Mouse (Mus musculus) lung, adult 2 months (tissue): ENCODE results near the gene Nfix. TPM values are rescaled to one million over a fixed set of nuclear protein-coding genes. Genes with fewer than 3 reads are reported as not detected.

ENCODE experiments used
- DNase-seq: peaks from one replicate; pipeline ENCODE4 v3.0.0; 2022
- H3K4me1 ChIP-seq: fragments of 200-500 bp; 2 replicates; pipeline ENCODE4 v1.6.1; 2011; ENCODE audit warnings: low read length; ENCODE audit not compliant: control insufficient read depth, insufficient read depth
- H3K4me3 ChIP-seq: fragments of 200-500 bp; replicated peaks from 2 replicates; pipeline ENCODE3; 2011; ENCODE audit warnings: low read depth, mild to moderate bottlenecking, control low read depth, low read length; ENCODE audit errors: extremely low read depth
- CTCF ChIP-seq: fragments of 200-500 bp; IDR thresholded peaks from 2 replicates; pipeline ENCODE4 v1.5.1; 2011; ENCODE audit warnings: mild to moderate bottlenecking, low read length, control low read depth; ENCODE audit not compliant: insufficient read depth
- POLR2A ChIP-seq: fragments of 200-500 bp; IDR thresholded peaks from 2 replicates; pipeline ENCODE4 v1.6.1; 2011; ENCODE audit warnings: low read depth, mild to moderate bottlenecking, control low read depth, low read length, borderline replicate concordance; ENCODE audit errors: extremely low read depth
- WGBS: fragments of 180-500 bp; shearing (Covaris S2); methylation state at CpG from one replicate; pipeline ENCODE4 v1.1.7; 2018; 5-methylcytosine and 5-hydroxymethylcytosine counted together
- polyA plus RNA-seq: library from polyadenylated mRNA; depleted of rRNA; stranded (reverse); fragments of >200 nt; gene quantifications from 2 replicates; pipeline ENCODE4 v1.2.3, GENCODE M21; 2012

Nfix gene
- polyA plus RNA-seq, 1 experiment: 96.2 TPM

DNA sequence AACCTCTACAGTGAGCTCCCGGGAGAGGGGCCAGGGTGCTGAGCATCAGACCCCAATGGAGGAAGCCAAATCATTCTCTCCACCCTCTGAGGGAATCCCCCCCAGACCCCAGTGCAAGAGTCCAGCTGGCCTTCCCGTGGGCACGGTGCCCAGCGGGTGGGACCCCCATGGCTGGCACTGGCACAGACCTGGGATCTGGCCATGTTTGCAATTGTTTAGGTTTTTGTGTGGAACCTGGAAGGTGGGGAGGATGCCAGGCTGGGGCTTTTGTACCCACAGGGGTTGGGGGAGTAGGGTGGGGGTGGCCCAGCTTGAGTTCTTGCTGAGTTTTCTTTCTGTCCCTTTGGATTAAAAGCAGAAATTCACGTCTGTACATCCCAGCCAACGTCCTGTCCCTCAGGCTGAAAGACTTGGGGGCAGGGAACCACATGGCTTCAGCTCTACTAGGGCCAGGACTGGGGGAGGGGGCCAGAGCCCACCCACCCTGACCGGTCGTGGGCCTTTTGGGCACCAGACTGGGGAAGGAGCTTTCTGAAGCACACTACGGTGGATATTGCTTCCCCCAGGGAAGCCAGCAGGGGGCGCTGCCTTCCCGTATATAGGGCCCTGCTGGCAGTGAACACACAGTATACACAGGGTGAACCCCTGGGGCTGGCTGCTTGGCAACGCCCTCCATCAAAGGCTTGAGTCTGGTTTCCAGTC is 91.2 kb downstream of the Nfix start:
- WGBS: 24% methylated on average over 12 of the region's 12 CpGs
- Histone ChIP-seq H3K4me3 (no peak overlapping the region), H3K4me1 (peaks cover 36% of the 10 kb centered on the region)
- peak; percentile 85 for TF ChIP-seq CTCF
- no peak for TF ChIP-seq POLR2A
- peak; percentile 80 for DNase-seq

DNA sequence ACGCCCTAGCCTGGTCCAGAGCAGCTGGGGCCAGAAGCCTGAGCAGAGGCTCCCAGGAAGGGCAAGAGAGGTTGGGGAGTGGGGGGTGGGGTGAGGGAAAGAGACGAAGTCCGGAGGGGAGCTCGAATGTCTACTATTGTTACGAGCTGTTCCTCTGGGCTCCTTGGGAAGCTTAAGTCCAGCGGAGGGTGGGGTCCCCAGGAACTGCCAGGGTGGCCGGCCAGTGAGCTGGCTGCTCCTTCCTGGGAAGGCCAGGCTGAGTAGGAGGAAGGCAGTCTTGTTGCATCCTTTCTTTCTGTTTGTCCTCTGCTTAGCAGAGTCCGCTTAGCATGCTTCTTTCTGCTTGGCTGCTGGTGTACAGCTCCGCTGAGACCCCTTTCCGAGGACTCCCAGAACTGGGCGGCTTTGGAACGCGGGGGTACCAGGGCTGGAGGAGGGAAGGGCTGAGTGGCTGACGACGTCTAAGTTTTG is 92.0 kb downstream of the Nfix start:
- WGBS: 38% methylated on average over 15 of the region's 15 CpGs
- H3K4me1 ChIP-seq: peaks cover 36% of the 10 kb centered on the region
- DNase-seq: peak; percentile 46
- peak overlapping the region; percentile 29 for H3K4me3 ChIP-seq
- no peak for TF ChIP-seq POLR2A
- TF ChIP-seq CTCF: no peak

GRCm38 (mm10) chr8:84707267-84707883 is 92.8 kb downstream of the Nfix start:
- TF ChIP-seq POLR2A (no peak), CTCF (no peak)
- Histone ChIP-seq H3K4me3 (peak overlapping the region; percentile 45), H3K4me1 (peaks cover 37% of the 10 kb centered on the region)
- DNase-seq: peak; percentile 83
- 23% methylated on average over 22 of the region's 22 CpGs for WGBS

DNA sequence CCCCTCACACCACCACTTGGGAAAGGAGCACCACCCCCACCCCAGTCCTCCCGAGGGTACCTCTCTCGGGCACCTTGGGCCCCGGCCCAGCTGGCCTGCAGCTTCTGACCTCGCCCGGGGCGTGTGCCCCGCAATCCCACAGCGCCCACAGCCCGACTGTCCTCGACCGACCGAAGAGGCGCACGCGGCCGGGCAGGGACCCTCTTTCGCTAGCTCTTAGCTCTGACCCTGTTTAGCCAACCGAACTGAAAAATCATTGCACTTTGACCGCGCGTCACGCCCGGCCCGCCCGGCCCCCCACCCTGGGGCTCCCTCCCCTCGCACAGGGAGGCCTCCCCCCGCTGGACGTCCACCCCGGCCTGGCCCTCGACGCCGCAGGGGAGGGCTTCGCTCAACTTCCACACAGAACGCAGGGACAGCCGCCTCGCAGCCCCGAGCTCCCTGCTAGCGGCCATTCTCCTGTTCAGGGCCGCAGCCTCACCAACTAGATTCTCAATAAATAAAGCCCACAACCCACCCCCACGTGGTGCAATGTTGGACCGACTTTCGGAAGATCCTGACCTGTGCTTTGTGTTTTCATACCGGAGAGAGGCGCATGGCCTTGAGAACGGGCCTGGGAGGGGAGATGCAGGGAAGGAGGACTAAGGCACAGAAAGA is 93.4 kb downstream of the Nfix start:
- peak overlapping the region; percentile 45 for H3K4me3 ChIP-seq
- TF ChIP-seq CTCF (no peak), POLR2A (no peak)
- WGBS: 25% methylated on average over 45 of the region's 45 CpGs
- peak; percentile 56 for DNase-seq
- peaks cover 36% of the 10 kb centered on the region for H3K4me1 ChIP-seq

DNA sequence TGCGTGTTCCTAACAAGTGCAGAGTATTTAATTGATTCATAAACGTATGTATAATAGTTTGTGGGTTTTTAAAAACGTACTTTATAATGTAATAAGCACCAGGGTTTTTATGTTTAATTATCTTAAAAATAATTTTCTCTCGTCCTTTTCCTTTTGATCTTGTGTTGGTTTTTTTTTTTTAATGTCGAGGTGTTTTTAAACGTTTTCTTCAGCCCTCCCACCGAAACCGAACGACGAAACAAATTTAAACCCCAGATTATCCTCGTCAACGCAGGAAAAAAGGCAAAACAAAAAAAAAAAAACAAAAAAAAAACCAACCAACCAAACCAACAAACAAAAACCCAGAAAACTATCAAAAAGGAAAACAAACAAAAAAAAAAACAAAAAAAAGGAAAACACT is 94.2 kb downstream of the Nfix start:
- no peak for DNase-seq
- TF ChIP-seq CTCF (no peak), POLR2A (no peak)
- peaks cover 35% of the 10 kb centered on the region for H3K4me1 ChIP-seq
- WGBS: 39% methylated on average over 12 of the region's 12 CpGs
- no peak overlapping the region for H3K4me3 ChIP-seq

- 10% methylated on average over 61 of the region's 61 CpGs for WGBS
- Histone ChIP-seq H3K4me1 (peaks cover 37% of the 10 kb centered on the region), H3K4me3 (peak overlapping the region; percentile 7)
- no peak for TF ChIP-seq CTCF
- no peak for TF ChIP-seq POLR2A
- DNase-seq: peak; percentile 47
These were observed 95.0 kb downstream of the Nfix start for GRCm38 (mm10) chr8:84704867-84705831.

GRCm38 (mm10) chr8:84704356-84704755 is 95.8 kb downstream of the Nfix start:
- DNase-seq: peak; percentile 81
- H3K4me3 ChIP-seq: peak overlapping the region; percentile 25
- H3K4me1 ChIP-seq: peaks cover 42% of the 10 kb centered on the region
- WGBS: 13% methylated on average over 16 of the region's 16 CpGs
- TF ChIP-seq CTCF: peak; percentile 77
- no peak; the same call in 1 of the 2 replicates for TF ChIP-seq POLR2A

DNA sequence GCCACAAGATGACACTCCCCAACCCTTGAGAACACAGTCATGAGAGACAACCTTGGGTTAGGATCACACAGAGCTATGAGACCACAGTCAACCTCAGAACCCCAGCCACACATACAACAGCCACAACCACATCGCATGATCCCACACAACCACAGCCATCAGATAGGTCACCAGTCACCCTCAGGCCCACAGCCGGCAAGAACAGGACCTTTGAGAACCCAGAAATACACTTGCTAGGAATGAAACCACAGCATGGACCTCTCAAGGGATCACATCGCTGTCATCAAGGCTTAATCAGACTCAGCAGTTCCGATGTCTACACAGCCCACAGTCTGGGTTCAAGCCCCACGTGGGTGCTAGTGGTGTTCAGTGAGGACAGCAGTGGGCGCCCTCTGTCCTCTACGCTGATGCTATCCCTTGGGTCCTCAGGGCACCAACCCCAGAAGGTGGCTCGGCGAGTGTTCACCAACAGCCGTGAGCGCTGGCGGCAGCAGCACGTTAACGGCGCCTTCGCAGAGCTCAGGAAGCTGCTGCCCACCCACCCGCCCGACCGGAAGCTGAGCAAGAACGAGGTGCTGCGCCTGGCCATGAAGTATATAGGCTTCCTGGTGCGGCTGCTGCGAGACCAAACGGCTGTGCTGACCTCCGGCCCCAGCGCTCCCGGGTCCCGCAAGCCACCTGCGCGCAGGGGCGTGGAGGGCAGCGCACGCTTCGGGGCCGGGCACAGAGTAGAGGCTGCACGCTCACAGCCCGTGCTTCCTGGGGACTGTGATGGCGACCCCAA is 96.5 kb downstream of the Nfix start:
- no peak for DNase-seq
- peaks cover 43% of the 10 kb centered on the region for H3K4me1 ChIP-seq
- H3K4me3 ChIP-seq: peak overlapping the region; percentile 7
- 24% methylated on average over 38 of the region's 38 CpGs for WGBS
- TF ChIP-seq CTCF (0 out of 2 replicates have a peak, but pooled peaks have one; percentile 10), POLR2A (no peak)
